Comparison of ENCODE assay signal across 16 mouse cellular contexts in genomic region chr8:79404895-79405557, GRCm38 (mm10). TPM values are rescaled to one million over a fixed set of nuclear protein-coding genes. Genes with fewer than 3 reads are reported as not detected.
DNase-seq lines count a peak whose midpoint lies in the region; ATAC-seq lines count a peak whose summit lies in the region.
"Had no signal": no experiment of that assay in that cellular context is flagged by ENCODE, and none has a peak within 500 bp of the region (broad histone marks: within the 10 kb centered on the region; RNA-seq: fewer than 3 reads in every experiment).

No protein-coding gene starts in this region.

- no peaks in the 10 kb centered on the region for H3K36me3 ChIP-seq in midbrain, embryonic 10.5 days
- H3K36me3 ChIP-seq in midbrain, embryonic 13.5 days: no peaks in the 10 kb centered on the region
- H3K36me3 ChIP-seq in hindbrain, embryonic 11.5 days (ENCODE audit: control insufficient read depth, insufficient read depth, low read length): no peaks in the 10 kb centered on the region
- H3K36me3 ChIP-seq: forebrain, embryonic 15.5 days; heart, embryonic 10.5 days; liver, embryonic 13.5 days; midbrain, embryonic 15.5 days had no signal

- H3K4me1 ChIP-seq in midbrain, embryonic 10.5 days: peaks cover 4% of the 10 kb centered on the region; the same call in 1 of the 2 replicates
- no peaks in the 10 kb centered on the region for H3K4me1 ChIP-seq in midbrain, embryonic 13.5 days (replicated peaks)
- no peaks in the 10 kb centered on the region for H3K4me1 ChIP-seq in hindbrain, embryonic 11.5 days (replicated peaks; ENCODE audit: control insufficient read depth, insufficient read depth, low read length)
- H3K4me1 ChIP-seq: forebrain, embryonic 15.5 days; heart, embryonic 10.5 days; liver, embryonic 13.5 days; midbrain, embryonic 15.5 days had no signal

- ATAC-seq in midbrain, embryonic 13.5 days: no peak
- no peak for ATAC-seq in hindbrain, embryonic 11.5 days (ENCODE audit: low FRiP score)
- ATAC-seq: forebrain, embryonic 15.5 days; hindbrain, postnatal 0 days; midbrain, embryonic 15.5 days had no signal

- no peak overlapping the region for H3K9ac ChIP-seq in midbrain, embryonic 13.5 days (replicated peaks)
- H3K9ac ChIP-seq in hindbrain, embryonic 11.5 days (ENCODE audit: low read depth, low read length): no peak overlapping the region
- H3K9ac ChIP-seq: forebrain, embryonic 15.5 days; liver, embryonic 13.5 days; midbrain, embryonic 15.5 days had no signal

- DNase-seq in midbrain, embryonic 10.5 days (ENCODE audit: low spot score): peak; percentile 6
- peak; percentile 36 for DNase-seq in kidney, adult 18-20 months
- peak; percentile 63 to 65 for DNase-seq in kidney, postnatal 25 days
- DNase-seq in yolk sac, embryonic 10.5 days (ENCODE audit: low spot score): peak; percentile 77
- DNase-seq in adrenal gland, adult 8-10 months: no peak
- no peak for DNase-seq in hindbrain, embryonic 11.5 days (ENCODE audit: low spot score)
- DNase-seq: adrenal gland, postnatal 25 days; cerebellum, postnatal 10 days; gastrocnemius, postnatal 10 days; liver, embryonic 13.5 days; lung, postnatal 4 days had no signal

- H3K4me3 ChIP-seq in midbrain, embryonic 10.5 days: no peak overlapping the region
- H3K4me3 ChIP-seq in midbrain, embryonic 13.5 days (replicated peaks): no peak overlapping the region
- H3K4me3 ChIP-seq in hindbrain, embryonic 11.5 days (ENCODE audit: low read depth, low read length): no peak overlapping the region
- H3K4me3 ChIP-seq: forebrain, embryonic 15.5 days; heart, embryonic 10.5 days; liver, embryonic 13.5 days; midbrain, embryonic 15.5 days had no signal

- no peak overlapping the region for H3K27ac ChIP-seq in midbrain, embryonic 10.5 days (replicated peaks)
- H3K27ac ChIP-seq in midbrain, embryonic 13.5 days: no peak overlapping the region
- no peak overlapping the region for H3K27ac ChIP-seq in hindbrain, embryonic 11.5 days (ENCODE audit: low read depth, low read length)
- H3K27ac ChIP-seq: forebrain, embryonic 15.5 days; heart, embryonic 10.5 days; hindbrain, postnatal 0 days; liver, embryonic 13.5 days; midbrain, embryonic 15.5 days had no signal

- no peaks in the 10 kb centered on the region for H3K27me3 ChIP-seq in midbrain, embryonic 10.5 days (ENCODE audit: low read depth, poor library complexity, severe bottlenecking)
- H3K27me3 ChIP-seq in midbrain, embryonic 13.5 days: no peaks in the 10 kb centered on the region
- H3K27me3 ChIP-seq in hindbrain, embryonic 11.5 days (ENCODE audit: control insufficient read depth, insufficient read depth, low read length): no peaks in the 10 kb centered on the region
- H3K27me3 ChIP-seq: forebrain, embryonic 15.5 days; midbrain, embryonic 15.5 days had no signal

- 79% methylated on average over 6 of the region's 6 CpGs for WGBS in midbrain, embryonic 10.5 days
- 86% methylated on average over 6 of the region's 6 CpGs for WGBS in midbrain, embryonic 13.5 days
- WGBS in hindbrain, embryonic 11.5 days: 53% methylated on average over 6 of the region's 6 CpGs

- H3K4me2 ChIP-seq in midbrain, embryonic 13.5 days (replicated peaks): no peak overlapping the region
- H3K4me2 ChIP-seq in hindbrain, embryonic 11.5 days (replicated peaks; ENCODE audit: low read depth, low read length): no peak overlapping the region
- H3K4me2 ChIP-seq: forebrain, embryonic 15.5 days; liver, embryonic 13.5 days; midbrain, embryonic 15.5 days had no signal

- H3K9me3 ChIP-seq in midbrain, embryonic 10.5 days (replicated peaks): no peaks in the 10 kb centered on the region
- H3K9me3 ChIP-seq in midbrain, embryonic 13.5 days: no peaks in the 10 kb centered on the region
- no peaks in the 10 kb centered on the region for H3K9me3 ChIP-seq in hindbrain, embryonic 11.5 days (ENCODE audit: control insufficient read depth, low read length)
- H3K9me3 ChIP-seq: forebrain, embryonic 15.5 days; heart, embryonic 10.5 days; liver, embryonic 13.5 days; midbrain, embryonic 15.5 days had no signal

RNA-seq across cellular contexts. Expression of gene Smad1, which starts 5.7 kb away (rescaled TPM):
- polyA plus RNA-seq in midbrain, embryonic 10.5 days (2016; fragmentation: Nextera tagmentation; extraction: Ambion mirVana): 36.1 and 39.0 TPM in 2 replicates
- polyA plus RNA-seq in midbrain, embryonic 13.5 days (2015; fragmentation: Nextera tagmentation; extraction: Ambion mirVana): 63.2 and 64.6 TPM in 2 replicates
- 10 to 100 TPM; 24.2 to 37.3 (median 28.3) TPM for total RNA-seq in adrenal gland, adult 8-10 months (2022)
- polyA plus RNA-seq in hindbrain, embryonic 11.5 days (2014; fragmentation: Nextera tagmentation; extraction: Ambion mirVana): 62.6 and 73.4 TPM in 2 replicates

Comparison
In these comparisons a context has a peak if more than half of its experiments do, and no peak if none do; other contexts are left out.
1. DNase-seq: peak in midbrain, embryonic 10.5 days (single experiment), kidney, adult 18-20 months (single experiment), kidney, postnatal 25 days (2 of 2) and yolk sac, embryonic 10.5 days (single experiment); none in adrenal gland, adult 8-10 months (single experiment) and hindbrain, embryonic 11.5 days (single experiment).